Mouse (Mus musculus): ENCODE results near the gene Shld1.

DNA sequence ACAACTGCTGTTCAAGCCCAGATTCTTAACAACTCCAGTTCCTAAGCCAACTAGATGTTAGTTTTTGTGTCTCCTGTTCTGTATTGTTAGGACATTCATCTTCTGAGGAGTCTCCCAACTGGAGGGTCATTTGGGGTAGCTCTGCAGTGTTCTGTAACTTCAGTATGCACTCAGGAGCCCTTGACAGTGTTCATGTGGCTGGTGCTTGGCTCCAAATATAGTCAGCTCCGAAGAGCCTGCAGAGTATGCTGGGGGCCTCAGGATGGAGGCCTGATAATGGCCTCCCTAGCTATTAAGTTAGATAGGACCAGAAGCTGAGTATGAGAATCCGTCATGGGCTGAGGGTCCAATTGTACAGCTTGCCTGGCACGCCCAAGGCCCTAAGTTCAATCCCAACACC, 7.2 kb downstream of the Shld1 start:
- no peak for TF ChIP-seq CTCF (IDR thresholded peaks at IDR 0.05; ENCODE audit: borderline replicate concordance, insufficient read depth, low read depth, low read length)
- TF ChIP-seq POLR2A (IDR thresholded peaks at IDR 0.05; ENCODE audit: borderline replicate concordance, insufficient read depth, low read length), result no peak

Data from cerebellum, adult 2 months (tissue).